Mouse (Mus musculus): Measurements from ENCODE around the gene Ccl27a. TPM values are rescaled to one million over a fixed set of nuclear protein-coding genes. Genes with fewer than 3 reads are reported as not detected.

Ccl27a gene
- polyA plus RNA-seq (2012; rRNA removed), result 33.0 and 34.1 TPM in 2 replicates

GRCm38 (mm10) chr4:41774002-41774401 is at the start of gene Ccl27a:
Gene Ccl27a (minus strand): TSS chr4:41774247.

GRCm38 (mm10) chr4:41755338-41756305 is 18.4 kb downstream of the Ccl27a start, which contains the start of gene Sigmar1:
Gene Sigmar1 (minus strand): TSS chr4:41756157.

GRCm38 (mm10) chr4:41754797-41755337 is 19.2 kb downstream of the Ccl27a start, which contains the start of gene Galt:
Gene Galt (plus strand): TSS chr4:41755228.

GRCm38 (mm10) chr4:41731052-41731765 is 42.8 kb downstream of the Ccl27a start, which contains the start of gene Arid3c:
Gene Arid3c (minus strand): TSS chr4:41731142.

GRCm38 (mm10) chr4:41722918-41723351 is 51.1 kb downstream of the Ccl27a start, which contains the start of gene Dctn3:
Gene Dctn3 (minus strand): TSS chr4:41723170.

Other genes with a start within 250 kb of the Ccl27a start
- 19.3 and 21.6 TPM in 2 replicates for gene Fam219a, start 204.7 kb downstream of the Ccl27a start, polyA plus RNA-seq (2012; rRNA removed)
- gene Dnaic1, start 204.5 kb downstream of the Ccl27a start, polyA plus RNA-seq (2012; rRNA removed), result 10.2 and 10.7 TPM in 2 replicates
- gene Enho, start 133.9 kb downstream of the Ccl27a start, polyA plus RNA-seq (2012; rRNA removed), result 30.3 and 41.0 TPM in 2 replicates
- gene Cntfr, start 77.2 kb downstream of the Ccl27a start, polyA plus RNA-seq (2012; rRNA removed), result 2.7 and 3.0 TPM in 2 replicates
- gene Il11ra1, start 74.3 kb downstream of the Ccl27a start, polyA plus RNA-seq (2012; rRNA removed), result 80.8 and 101 TPM in 2 replicates
- 71.4 and 75.4 TPM in 2 replicates for gene Rpp25l, start 60.7 kb downstream of the Ccl27a start, polyA plus RNA-seq (2012; rRNA removed)
- gene Dctn3, start 51.1 kb downstream of the Ccl27a start, polyA plus RNA-seq (2012; rRNA removed), result 67.8 and 69.7 TPM in 2 replicates
- gene Arid3c, start 43.1 kb downstream of the Ccl27a start, polyA plus RNA-seq (2012; rRNA removed), result not detected in 2 replicates
- 104 and 114 TPM in 2 replicates for gene Galt, start 19.0 kb downstream of the Ccl27a start, polyA plus RNA-seq (2012; rRNA removed)
- gene Sigmar1, start 18.1 kb downstream of the Ccl27a start, polyA plus RNA-seq (2012; rRNA removed), result 164 and 177 TPM in 2 replicates
- gene Gm21541, start 129.4 kb upstream of the Ccl27a start, polyA plus RNA-seq (2012; rRNA removed), result 11.0 and 12.9 TPM in 2 replicates
- 0.69 and 0.74 TPM in 2 replicates for gene Gm20878, start 167.3 kb upstream of the Ccl27a start, polyA plus RNA-seq (2012; rRNA removed)
- gene Fam205a4, start 191.8 kb upstream of the Ccl27a start, polyA plus RNA-seq (2012; rRNA removed), result not detected in 2 replicates